Mouse (Mus musculus) midbrain, embryonic 10.5 days (tissue): Measurements from ENCODE around the gene Rarg. TPM values are rescaled to one million over a fixed set of nuclear protein-coding genes. Genes with fewer than 3 reads are reported as not detected.

Experiments
- DNase-seq: peaks from one replicate; pipeline ENCODE4 v3.0.0-alpha.2; 2017; ENCODE audit warnings: low spot score
- H3K27ac ChIP-seq: fragments of 300-500 bp; sonication (generic); replicated peaks from 2 replicates; pipeline ENCODE4 v1.5.1; 2016; ENCODE audit warnings: mild to moderate bottlenecking
- H3K27me3 ChIP-seq: fragments of 300-500 bp; sonication (generic); 2 replicates; pipeline ENCODE4 v1.6.1; 2016; ENCODE audit warnings: low read depth, mild to moderate bottlenecking; ENCODE audit not compliant: poor library complexity, severe bottlenecking
- H3K36me3 ChIP-seq: fragments of 300-500 bp; sonication (generic); 2 replicates; pipeline ENCODE4 v1.6.1; 2016; ENCODE audit warnings: mild to moderate bottlenecking, moderate library complexity
- H3K4me1 ChIP-seq: fragments of 300-500 bp; sonication (generic); 2 replicates; pipeline ENCODE4 v1.6.1; 2016
- H3K4me3 ChIP-seq: fragments of 300-500 bp; sonication (generic); 2 replicates; pipeline ENCODE4 v1.5.1; 2016; ENCODE audit warnings: mild to moderate bottlenecking, moderate library complexity
- H3K9me3 ChIP-seq: fragments of 300-500 bp; sonication (generic); replicated peaks from 2 replicates; pipeline ENCODE4 v1.6.1; 2016; ENCODE audit warnings: mild to moderate bottlenecking
- WGBS: fragments of 180-500 bp; shearing (Covaris S2); methylation state at CpG from one replicate; pipeline ENCODE4 v1.1.7; 2016; 5-methylcytosine and 5-hydroxymethylcytosine counted together
- polyA plus RNA-seq: library from polyadenylated mRNA; unstranded; fragments of >200 nt; fragmentation: Nextera tagmentation; extraction: Ambion mirVana; gene quantifications from 2 replicates; pipeline ENCODE4 v1.2.1, GENCODE M21; 2016

Rarg gene
- polyA plus RNA-seq, 1 experiment from 2014 or later: 16.2 TPM

- Histone ChIP-seq H3K9me3 (no peaks in the 10 kb centered on the region), H3K36me3 (peaks cover 61% of the 10 kb centered on the region), H3K27me3 (no peaks in the 10 kb centered on the region), H3K4me3 (peak overlapping the region; percentile 84; the same call in 1 of the 2 replicates), H3K27ac (no peak overlapping the region), H3K4me1 (peaks cover 29% of the 10 kb centered on the region)
- WGBS: 88% methylated on average over 8 of the region's 8 CpGs
- no peak for DNase-seq
These were observed 51.5 kb downstream of the Rarg start for GRCm38 (mm10) chr15:102205779-102206178.

GRCm38 (mm10) chr15:102204674-102205505, 52.4 kb downstream of the Rarg start, which contains the start of gene Csad:
TSS of gene Csad (minus strand) at chr15:102204724.
- WGBS: 76% methylated on average over 19 of the region's 19 CpGs
- H3K27me3 ChIP-seq: no peaks in the 10 kb centered on the region
- peaks cover 52% of the 10 kb centered on the region for H3K36me3 ChIP-seq
- no peak for DNase-seq
- H3K4me3 ChIP-seq: peak within 1 kb of the TSS; percentile 84
- peaks cover 29% of the 10 kb centered on the region for H3K4me1 ChIP-seq
- H3K9me3 ChIP-seq: no peaks in the 10 kb centered on the region
- peak within 1 kb of the TSS; percentile 98 for H3K27ac ChIP-seq

- H3K36me3 ChIP-seq: peaks cover 43% of the 10 kb centered on the region
- H3K27ac ChIP-seq: peak overlapping the region; percentile 98
- peaks cover 33% of the 10 kb centered on the region for H3K4me1 ChIP-seq
- DNase-seq: peak; percentile 70
- H3K27me3 ChIP-seq: no peaks in the 10 kb centered on the region
- peak overlapping the region; percentile 84 for H3K4me3 ChIP-seq
- under 1% methylated on average over 34 of the region's 72 CpGs for WGBS
- H3K9me3 ChIP-seq: no peaks in the 10 kb centered on the region
These were observed 53.4 kb downstream of the Rarg start for GRCm38 (mm10) chr15:102203835-102204381.

- Histone ChIP-seq H3K27ac (peak within 1 kb of the TSS; percentile 98), H3K27me3 (no peaks in the 10 kb centered on the region), H3K4me1 (peaks cover 33% of the 10 kb centered on the region), H3K4me3 (peak within 1 kb of the TSS; percentile 84), H3K9me3 (no peaks in the 10 kb centered on the region), H3K36me3 (peaks cover 36% of the 10 kb centered on the region)
- peak; percentile 98 for DNase-seq
- WGBS: under 1% methylated on average over 54 of the region's 68 CpGs
These were observed 54.1 kb downstream of the Rarg start, which contains the start of gene Zfp740 for GRCm38 (mm10) chr15:102202971-102203834. TSS of gene Zfp740 (plus strand) at chr15:102203249.

- Histone ChIP-seq H3K27ac (no peak overlapping the region), H3K27me3 (no peaks in the 10 kb centered on the region), H3K36me3 (no peaks in the 10 kb centered on the region), H3K9me3 (no peaks in the 10 kb centered on the region), H3K4me3 (no peak overlapping the region), H3K4me1 (peaks cover 12% of the 10 kb centered on the region)
- WGBS: 87% methylated on average over 4 of the region's 4 CpGs
- no peak for DNase-seq
These were observed 58.5 kb downstream of the Rarg start for GRCm38 (mm10) chr15:102198841-102199240.

GRCm38 (mm10) chr15:102195373-102195772, 61.9 kb downstream of the Rarg start:
- 87% methylated on average over 4 of the region's 4 CpGs for WGBS
- H3K4me1 ChIP-seq: peaks cover 22% of the 10 kb centered on the region

GRCm38 (mm10) chr15:102194439-102194838, 62.9 kb downstream of the Rarg start:
- no peaks in the 10 kb centered on the region for H3K36me3 ChIP-seq
- no peak overlapping the region for H3K27ac ChIP-seq
- WGBS: 91% methylated on average over 4 of the region's 4 CpGs
- no peaks in the 10 kb centered on the region for H3K27me3 ChIP-seq
- DNase-seq: no peak
- no peaks in the 10 kb centered on the region for H3K9me3 ChIP-seq
- H3K4me1 ChIP-seq: peaks cover 22% of the 10 kb centered on the region
- H3K4me3 ChIP-seq: no peak overlapping the region

More at GRCm38 (mm10) chr15:102195373-102195772, 61.9 kb downstream of the Rarg start:
- no peak overlapping the region for H3K4me3 ChIP-seq
- H3K27me3 ChIP-seq: no peaks in the 10 kb centered on the region
- DNase-seq: no peak
- H3K9me3 ChIP-seq: no peaks in the 10 kb centered on the region
- H3K27ac ChIP-seq: no peak overlapping the region
- no peaks in the 10 kb centered on the region for H3K36me3 ChIP-seq

- no peaks in the 10 kb centered on the region for H3K36me3 ChIP-seq
- H3K4me1 ChIP-seq: peaks cover 23% of the 10 kb centered on the region
- WGBS: 89% methylated on average over 4 of the region's 4 CpGs
- no peaks in the 10 kb centered on the region for H3K9me3 ChIP-seq
- no peak overlapping the region for H3K27ac ChIP-seq
- no peaks in the 10 kb centered on the region for H3K27me3 ChIP-seq
- DNase-seq: no peak
- H3K4me3 ChIP-seq: no peak overlapping the region
These were observed 63.7 kb downstream of the Rarg start for GRCm38 (mm10) chr15:102193652-102194051.

GRCm38 (mm10) chr15:102192820-102193386, 64.4 kb downstream of the Rarg start:
- Histone ChIP-seq H3K4me1 (peaks cover 29% of the 10 kb centered on the region), H3K27ac (0 out of 2 replicates have a peak overlapping the region, but pooled peaks have one; percentile 46), H3K4me3 (no peak overlapping the region), H3K9me3 (no peaks in the 10 kb centered on the region), H3K27me3 (no peaks in the 10 kb centered on the region), H3K36me3 (no peaks in the 10 kb centered on the region)
- no peak for DNase-seq
- WGBS: 58% methylated on average over 5 of the region's 5 CpGs

- WGBS: 81% methylated on average over 7 of the region's 7 CpGs
- Histone ChIP-seq H3K9me3 (no peaks in the 10 kb centered on the region), H3K27me3 (no peaks in the 10 kb centered on the region), H3K4me1 (peaks cover 32% of the 10 kb centered on the region), H3K36me3 (0 out of 2 replicates have a peak, but pooled peaks cover 3% of the 10 kb centered on the region), H3K4me3 (no peak overlapping the region), H3K27ac (0 out of 2 replicates have a peak overlapping the region, but pooled peaks have one; percentile 46)
- DNase-seq: no peak
These were observed 65.0 kb downstream of the Rarg start for GRCm38 (mm10) chr15:102192271-102192812.

- 74% methylated on average over 7 of the region's 7 CpGs for WGBS
- DNase-seq: no peak
- no peak overlapping the region for H3K4me3 ChIP-seq
- H3K4me1 ChIP-seq: peaks cover 32% of the 10 kb centered on the region
- H3K9me3 ChIP-seq: no peaks in the 10 kb centered on the region
- H3K27ac ChIP-seq: no peak overlapping the region
- peaks cover 6% of the 10 kb centered on the region; the same call in 1 of the 2 replicates for H3K36me3 ChIP-seq
- H3K27me3 ChIP-seq: no peaks in the 10 kb centered on the region
These were observed 65.6 kb downstream of the Rarg start for GRCm38 (mm10) chr15:102191699-102192098.

GRCm38 (mm10) chr15:102188883-102189282, 68.4 kb downstream of the Rarg start:
- H3K27me3 ChIP-seq: no peaks in the 10 kb centered on the region
- H3K4me3 ChIP-seq: no peak overlapping the region
- DNase-seq: no peak
- H3K36me3 ChIP-seq: peaks cover 24% of the 10 kb centered on the region; the same call in 1 of the 2 replicates
- H3K9me3 ChIP-seq: no peaks in the 10 kb centered on the region
- peaks cover 32% of the 10 kb centered on the region for H3K4me1 ChIP-seq
- WGBS: 68% methylated on average over 6 of the region's 6 CpGs
- no peak overlapping the region for H3K27ac ChIP-seq
